Mouse (Mus musculus) inflammation-experienced regulatory T-cells, adult 6 months (primary cell): ENCODE measurements around the gene Pak4. TPM values are rescaled to one million over a fixed set of nuclear protein-coding genes. Genes with fewer than 3 reads are reported as not detected.

Source experiments
- polyA plus RNA-seq, 3 experiments: library from polyadenylated mRNA; unstranded; fragments of 100-300 nt; shearing (Covaris generic); gene quantifications; one replicate each; pipeline ENCODE4 v1.2.1; 2017

Pak4 gene
- polyA plus RNA-seq, 3 experiments from 2014 or later: 2.1 to 3.7 (median 2.6) TPM

Other genes with a start within 250 kb of the Pak4 start
- 1,000 to 10,000 TPM in 2 of 3 experiments, 100 to 1,000 TPM in 1; 937 to 1,605 (median 1,546) TPM for gene Rps16, start 247.5 kb downstream of the Pak4 start, polyA plus RNA-seq
- 100 to 1,000 TPM in 1 of 3 experiments, 10 to 100 TPM in 2; 48.5 to 102 (median 74.0) TPM for gene Plekhg2, start 225.6 kb downstream of the Pak4 start, polyA plus RNA-seq
- 100 to 1,000 TPM; 100 to 211 (median 148) TPM for gene Zfp36, start 217.9 kb downstream of the Pak4 start, polyA plus RNA-seq
- 10 to 100 TPM; 26.2 to 33.0 (median 32.5) TPM for gene Med29, start 205.5 kb downstream of the Pak4 start, polyA plus RNA-seq
- gene Paf1, start 205.2 kb downstream of the Pak4 start, polyA plus RNA-seq: 10 to 100 TPM; 46.2 to 59.4 (median 51.8) TPM
- gene Gmfg, start 160.7 kb downstream of the Pak4 start, polyA plus RNA-seq: 100 to 1,000 TPM; 470 to 850 (median 500) TPM
- gene Lrfn1, start 146.2 kb downstream of the Pak4 start, polyA plus RNA-seq: under 1 TPM in 1 of 3 experiments, not detected in 2; 0.17 TPM
- not detected for gene Ifnl2, start 87.7 kb downstream of the Pak4 start, polyA plus RNA-seq
- gene Ifnl3, start 75.3 kb downstream of the Pak4 start, polyA plus RNA-seq: not detected
- gene Sycn, start 57.3 kb downstream of the Pak4 start, polyA plus RNA-seq: not detected
- gene Nccrp1, start 50.9 kb downstream of the Pak4 start, polyA plus RNA-seq: 1 to 10 TPM in 1 of 3 experiments, not detected in 2; 1.4 TPM
- gene Samd4b, start within 50 bp of the Pak4 start, polyA plus RNA-seq: 1 to 10 TPM; 6.4 to 9.8 (median 8.2) TPM
- not detected for gene Acp7, start 33.1 kb upstream of the Pak4 start, polyA plus RNA-seq
- gene Fbxo27, start 94.7 kb upstream of the Pak4 start, polyA plus RNA-seq: 1 to 10 TPM in 2 of 3 experiments, under 1 TPM in 1; 0.93 to 4.4 (median 1.3) TPM
- gene Fbxo17, start 118.6 kb upstream of the Pak4 start, polyA plus RNA-seq: 1 to 10 TPM; 1.4 to 9.9 (median 6.4) TPM
- gene Mrps12, start 143.6 kb upstream of the Pak4 start, polyA plus RNA-seq: 10 to 100 TPM; 55.8 to 67.1 (median 65.2) TPM
- gene Sars2, start 143.8 kb upstream of the Pak4 start, polyA plus RNA-seq: 10 to 100 TPM in 2 of 3 experiments, 1 to 10 TPM in 1; 9.1 to 13.2 (median 10.8) TPM
- gene Ccer2, start 158.0 kb upstream of the Pak4 start, polyA plus RNA-seq: not detected
- gene Sirt2, start 168.6 kb upstream of the Pak4 start, polyA plus RNA-seq: 100 to 1,000 TPM in 1 of 3 experiments, 10 to 100 TPM in 2; 65.3 to 134 (median 90.9) TPM
- gene Nfkbib, start 169.3 kb upstream of the Pak4 start, polyA plus RNA-seq: 10 to 100 TPM; 46.0 to 72.8 (median 53.3) TPM
- gene Rinl, start 190.8 kb upstream of the Pak4 start, polyA plus RNA-seq: 100 to 1,000 TPM; 216 to 294 (median 288) TPM
- gene Hnrnpl, start 210.4 kb upstream of the Pak4 start, polyA plus RNA-seq: 100 to 1,000 TPM; 171 to 386 (median 383) TPM
- 100 to 1,000 TPM; 190 to 267 (median 222) TPM for gene Ech1, start 227.0 kb upstream of the Pak4 start, polyA plus RNA-seq
- gene Lgals4, start 235.7 kb upstream of the Pak4 start, polyA plus RNA-seq: 10 to 100 TPM; 18.1 to 38.8 (median 20.9) TPM